Mouse (Mus musculus): ENCODE results near the gene Abtb2. TPM values are rescaled to one million over a fixed set of nuclear protein-coding genes. Genes with fewer than 3 reads are reported as not detected.

Abtb2 gene
- polyA plus RNA-seq, 1 experiment from 2014 or later, result 15.6 TPM

DNA sequence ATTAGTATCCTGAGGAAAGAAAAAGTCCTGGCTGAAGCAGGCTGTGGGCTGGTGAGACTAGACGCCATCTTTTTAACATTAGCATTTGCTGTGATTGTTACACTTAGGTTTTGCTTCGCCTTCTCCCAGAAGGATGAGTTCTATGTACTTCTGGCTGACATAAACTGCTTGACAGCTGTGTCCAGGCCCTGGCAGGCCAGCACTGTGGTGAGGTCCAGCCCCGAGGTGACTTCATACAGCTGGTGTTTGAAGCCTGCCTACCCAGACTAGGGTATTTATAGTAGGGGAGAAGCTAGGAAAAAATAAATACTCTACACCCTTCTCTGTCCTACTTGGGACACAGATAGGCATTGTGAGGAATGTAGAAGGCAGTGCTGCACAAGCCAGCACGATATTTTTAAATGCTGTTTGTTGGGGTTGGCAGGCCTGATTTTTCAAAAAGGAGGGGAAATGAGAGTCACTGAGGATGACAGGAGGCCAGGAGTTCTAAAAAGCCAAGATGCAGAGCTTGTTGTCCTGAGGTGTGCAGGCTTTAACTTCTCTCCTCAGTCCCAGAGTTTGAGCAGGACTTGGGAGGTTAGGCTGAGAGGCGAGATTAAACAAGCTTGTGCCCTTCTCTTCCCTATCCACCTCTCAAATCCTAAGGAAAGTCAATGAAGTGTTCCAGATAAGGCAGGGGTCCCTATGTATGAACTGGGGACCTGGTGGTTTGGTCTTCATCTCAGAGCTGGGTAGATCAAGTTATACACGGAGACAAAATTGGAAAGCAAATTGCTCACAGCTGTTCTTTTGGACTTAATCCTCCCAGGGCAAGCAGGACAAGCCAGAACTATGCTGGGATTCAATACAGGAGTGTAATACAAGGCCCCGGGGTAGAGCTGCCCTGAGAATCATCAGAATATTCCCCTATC, 11.9 kb downstream of the Abtb2 start:
- Histone ChIP-seq H3K9ac (ENCODE audit: low read depth, low read length) (0 out of 2 replicates have a peak overlapping the region, but pooled peaks have one; percentile 36), H3K4me2 (peak overlapping the region; percentile 44), H3K9me3 (replicated peaks; ENCODE audit: control insufficient read depth, low read length) (no peaks in the 10 kb centered on the region), H3K27me3 (ENCODE audit: control insufficient read depth, insufficient read depth, low read length) (no peaks in the 10 kb centered on the region), H3K4me1 (ENCODE audit: control insufficient read depth, insufficient read depth, low read length) (peaks cover 73% of the 10 kb centered on the region), H3K4me3 (ENCODE audit: low read depth, low read length) (peak overlapping the region; percentile 8; the same call in 1 of the 2 replicates), H3K27ac (ENCODE audit: low read depth, low read length) (peak overlapping the region; percentile 92), H3K36me3 (ENCODE audit: control insufficient read depth, insufficient read depth, low read length) (no peaks in the 10 kb centered on the region)
- ATAC-seq (replicated peaks; ENCODE audit: insufficient number of reproducible peaks, low FRiP score, low TSS enrichment), result 0 out of 2 replicates have a peak, but pooled peaks have one; percentile 57
- WGBS (ENCODE audit: insufficient replicate concordance), result 48% methylated on average over 7 of the region's 7 CpGs

DNA sequence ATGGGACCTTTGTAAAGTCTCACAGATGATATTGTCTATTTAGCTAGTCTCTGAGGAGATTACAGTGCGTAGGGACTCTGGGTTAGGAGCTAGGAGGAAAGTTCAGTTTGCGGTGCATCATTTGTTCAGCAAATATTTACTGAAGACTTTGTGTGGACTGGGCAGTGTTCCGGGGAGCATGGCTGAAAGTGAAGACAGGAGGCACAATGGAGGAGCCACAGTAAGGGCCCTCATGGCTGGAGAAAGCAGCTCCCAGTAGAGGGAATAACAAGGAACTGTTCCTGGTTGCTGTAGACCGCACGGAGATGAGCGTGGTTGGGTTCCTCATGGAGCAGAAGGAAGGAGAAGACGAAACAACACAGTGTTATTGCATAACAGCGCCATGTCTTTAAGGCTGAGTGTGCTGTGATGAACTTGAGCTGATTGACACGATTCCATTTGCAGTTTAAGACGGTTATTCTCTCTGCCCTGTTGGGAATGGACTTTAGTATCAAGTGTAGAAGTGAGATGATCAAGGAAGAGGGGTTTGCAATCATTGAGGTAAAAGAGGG, 12.6 kb downstream of the Abtb2 start:
- ATAC-seq (replicated peaks; ENCODE audit: insufficient number of reproducible peaks, low FRiP score, low TSS enrichment), result no peak
- WGBS (ENCODE audit: insufficient replicate concordance), result 87% methylated on average over 10 of the region's 10 CpGs
- H3K9ac ChIP-seq (ENCODE audit: low read depth, low read length), result no peak overlapping the region
- H3K9me3 ChIP-seq (replicated peaks; ENCODE audit: control insufficient read depth, low read length), result no peaks in the 10 kb centered on the region
- H3K36me3 ChIP-seq (ENCODE audit: control insufficient read depth, insufficient read depth, low read length), result no peaks in the 10 kb centered on the region
- H3K27me3 ChIP-seq (ENCODE audit: control insufficient read depth, insufficient read depth, low read length), result no peaks in the 10 kb centered on the region
- peak overlapping the region; percentile 44; the same call in 1 of the 2 replicates for H3K4me2 ChIP-seq
- H3K4me3 ChIP-seq (ENCODE audit: low read depth, low read length), result no peak overlapping the region
- peaks cover 77% of the 10 kb centered on the region for H3K4me1 ChIP-seq (ENCODE audit: control insufficient read depth, insufficient read depth, low read length)
- peak overlapping the region; percentile 92 for H3K27ac ChIP-seq (ENCODE audit: low read depth, low read length)

DNA sequence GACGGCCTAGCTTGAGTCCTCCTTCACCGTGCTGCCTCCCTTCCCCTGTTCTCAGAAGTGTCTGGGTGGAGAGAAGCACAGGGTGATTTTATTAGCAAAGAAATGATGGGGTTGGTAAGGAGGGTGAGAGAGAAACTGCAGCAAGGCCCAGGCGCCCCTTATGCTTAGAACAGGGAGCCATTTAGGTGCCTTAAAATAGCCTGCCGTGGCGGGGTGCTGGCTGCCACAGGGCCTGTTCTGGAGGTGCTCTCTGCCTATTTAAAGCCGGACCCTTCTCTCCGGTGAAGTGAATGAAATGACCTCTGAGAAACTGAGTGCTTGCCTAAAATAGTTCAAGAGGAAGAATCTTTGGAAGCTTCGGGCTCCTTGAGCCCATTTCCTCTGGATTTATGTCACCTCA, 14.6 kb downstream of the Abtb2 start:
- ATAC-seq (replicated peaks; ENCODE audit: insufficient number of reproducible peaks, low FRiP score, low TSS enrichment), result no peak

DNA sequence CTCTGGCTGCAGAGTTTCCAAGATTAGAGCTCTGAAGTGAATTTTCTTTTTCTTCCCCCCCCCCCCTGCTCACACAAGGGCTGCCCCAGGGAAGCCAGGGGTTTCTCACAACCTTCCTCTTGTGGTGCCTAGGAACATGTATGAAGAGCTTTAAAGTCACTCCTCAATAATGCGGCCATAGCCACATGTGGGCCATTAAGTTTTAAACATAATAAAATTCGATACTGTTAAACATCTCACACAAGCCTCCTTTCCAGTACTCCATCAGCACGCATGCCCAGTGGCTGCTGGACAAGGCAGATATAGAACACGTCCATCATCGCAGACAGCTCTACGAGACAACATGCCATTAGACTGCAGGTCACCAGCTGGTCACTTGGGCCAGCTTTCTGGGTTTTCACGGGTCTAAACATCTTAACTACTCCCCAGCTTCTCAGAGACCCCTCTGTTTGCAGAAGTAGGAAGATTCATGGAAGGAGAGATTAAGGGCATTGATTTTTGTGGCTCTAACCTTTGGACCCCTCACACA, 15.3 kb downstream of the Abtb2 start:
- Histone ChIP-seq H3K27ac (ENCODE audit: low read depth, low read length) (peak overlapping the region; percentile 75), H3K9ac (ENCODE audit: low read depth, low read length) (peak overlapping the region; percentile 17), H3K4me3 (ENCODE audit: low read depth, low read length) (no peak overlapping the region), H3K27me3 (ENCODE audit: control insufficient read depth, insufficient read depth, low read length) (no peaks in the 10 kb centered on the region), H3K36me3 (ENCODE audit: control insufficient read depth, insufficient read depth, low read length) (no peaks in the 10 kb centered on the region), H3K4me1 (ENCODE audit: control insufficient read depth, insufficient read depth, low read length) (peaks cover 73% of the 10 kb centered on the region), H3K4me2 (peak overlapping the region; percentile 52), H3K9me3 (replicated peaks; ENCODE audit: control insufficient read depth, low read length) (no peaks in the 10 kb centered on the region)
- WGBS (ENCODE audit: insufficient replicate concordance), result 38% methylated on average over 7 of the region's 7 CpGs
- ATAC-seq (replicated peaks; ENCODE audit: insufficient number of reproducible peaks, low FRiP score, low TSS enrichment), result no peak

More for the DNA sequence above, 14.6 kb downstream of the Abtb2 start:
- peak overlapping the region; percentile 52 for H3K4me2 ChIP-seq
- H3K4me1 ChIP-seq (ENCODE audit: control insufficient read depth, insufficient read depth, low read length), result peaks cover 76% of the 10 kb centered on the region
- peak overlapping the region; percentile 17; the same call in 1 of the 2 replicates for H3K9ac ChIP-seq (ENCODE audit: low read depth, low read length)
- H3K27ac ChIP-seq (ENCODE audit: low read depth, low read length), result peak overlapping the region; percentile 75
- no peaks in the 10 kb centered on the region for H3K27me3 ChIP-seq (ENCODE audit: control insufficient read depth, insufficient read depth, low read length)
- H3K4me3 ChIP-seq (ENCODE audit: low read depth, low read length), result no peak overlapping the region
- no peaks in the 10 kb centered on the region for H3K36me3 ChIP-seq (ENCODE audit: control insufficient read depth, insufficient read depth, low read length)
- WGBS (ENCODE audit: insufficient replicate concordance), result 43% methylated on average over 8 of the region's 8 CpGs
- H3K9me3 ChIP-seq (replicated peaks; ENCODE audit: control insufficient read depth, low read length), result no peaks in the 10 kb centered on the region

DNA sequence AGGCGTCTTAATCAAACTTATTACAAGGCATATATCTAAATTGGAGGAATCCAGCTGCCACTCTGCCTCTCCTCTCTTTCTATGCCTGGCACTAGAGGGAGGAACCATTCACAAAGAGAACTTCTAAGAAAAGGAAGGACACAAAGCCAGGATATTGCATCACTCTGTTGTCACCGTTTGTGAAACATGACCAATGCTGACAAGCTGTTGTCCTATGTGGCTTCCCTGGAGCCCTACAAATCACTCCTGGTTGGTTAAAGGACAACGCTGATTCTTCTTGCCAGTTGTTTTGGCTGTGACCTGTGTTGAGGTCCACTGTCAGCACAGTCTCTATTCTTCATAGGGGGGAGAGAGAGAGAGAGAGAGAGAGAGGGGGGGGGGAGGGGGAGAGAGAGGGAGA, 17.2 kb downstream of the Abtb2 start:
- no peak overlapping the region for H3K9ac ChIP-seq (ENCODE audit: low read depth, low read length)
- H3K4me1 ChIP-seq (ENCODE audit: control insufficient read depth, insufficient read depth, low read length), result peaks cover 69% of the 10 kb centered on the region
- H3K36me3 ChIP-seq (ENCODE audit: control insufficient read depth, insufficient read depth, low read length), result no peaks in the 10 kb centered on the region
- no peak for ATAC-seq (replicated peaks; ENCODE audit: insufficient number of reproducible peaks, low FRiP score, low TSS enrichment)
- H3K4me3 ChIP-seq (ENCODE audit: low read depth, low read length), result no peak overlapping the region
- H3K27me3 ChIP-seq (ENCODE audit: control insufficient read depth, insufficient read depth, low read length), result no peaks in the 10 kb centered on the region
- H3K4me2 ChIP-seq, result no peak overlapping the region
- H3K9me3 ChIP-seq (replicated peaks; ENCODE audit: control insufficient read depth, low read length), result no peaks in the 10 kb centered on the region
- WGBS (ENCODE audit: insufficient replicate concordance), result 47% methylated on average over 3 of the region's 3 CpGs
- no peak overlapping the region for H3K27ac ChIP-seq (ENCODE audit: low read depth, low read length)

DNA sequence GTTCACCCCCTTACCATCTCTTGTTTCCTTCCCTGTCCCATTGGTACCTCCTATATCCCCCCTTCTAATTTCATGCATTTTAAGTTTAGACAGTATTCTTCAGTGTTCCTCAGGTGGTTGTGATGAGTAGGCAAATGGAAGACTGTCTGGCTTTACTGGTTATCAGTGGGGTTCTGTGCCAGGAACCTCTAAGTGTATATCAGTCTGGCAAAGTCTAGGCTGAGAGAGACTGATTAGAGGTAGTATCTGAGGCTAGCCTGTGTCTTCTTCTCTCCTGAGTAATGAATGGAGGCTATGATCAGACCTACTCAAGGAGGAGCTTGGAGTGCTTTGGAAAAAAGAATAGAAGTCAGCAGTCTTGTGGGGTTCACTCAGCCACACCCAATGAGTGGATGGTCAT, 18.0 kb downstream of the Abtb2 start:
- H3K9ac ChIP-seq (ENCODE audit: low read depth, low read length), result no peak overlapping the region
- H3K4me2 ChIP-seq, result no peak overlapping the region
- H3K27me3 ChIP-seq (ENCODE audit: control insufficient read depth, insufficient read depth, low read length), result no peaks in the 10 kb centered on the region
- no peaks in the 10 kb centered on the region for H3K9me3 ChIP-seq (replicated peaks; ENCODE audit: control insufficient read depth, low read length)
- ATAC-seq (replicated peaks; ENCODE audit: insufficient number of reproducible peaks, low FRiP score, low TSS enrichment), result peak; percentile 62; the same call in 1 of the 2 replicates
- peaks cover 68% of the 10 kb centered on the region for H3K4me1 ChIP-seq (ENCODE audit: control insufficient read depth, insufficient read depth, low read length)
- H3K27ac ChIP-seq (ENCODE audit: low read depth, low read length), result no peak overlapping the region
- H3K36me3 ChIP-seq (ENCODE audit: control insufficient read depth, insufficient read depth, low read length), result no peaks in the 10 kb centered on the region
- no peak overlapping the region for H3K4me3 ChIP-seq (ENCODE audit: low read depth, low read length)

DNA sequence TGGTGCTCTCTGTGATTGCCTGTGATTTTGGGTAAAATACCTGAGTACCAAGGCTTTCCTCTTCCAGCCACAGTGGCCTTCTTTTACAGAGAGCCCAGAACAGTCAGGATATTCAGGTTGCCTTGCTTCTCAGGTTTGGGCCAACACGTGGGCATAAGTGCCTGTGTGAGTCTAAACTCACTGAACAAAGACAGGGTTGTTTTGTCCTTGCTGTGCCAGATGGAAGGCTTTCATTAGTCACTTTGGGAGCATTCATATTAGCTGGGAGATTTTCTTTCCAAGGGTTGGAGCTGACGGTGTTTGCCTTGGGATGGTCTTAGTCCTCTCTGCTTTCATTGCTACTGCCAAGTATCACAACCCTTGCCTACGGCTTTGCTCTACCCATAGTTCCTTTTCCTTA, 20.3 kb downstream of the Abtb2 start:
- peaks cover 73% of the 10 kb centered on the region for H3K4me1 ChIP-seq (ENCODE audit: control insufficient read depth, insufficient read depth, low read length)
- no peak overlapping the region for H3K4me2 ChIP-seq
- ATAC-seq (replicated peaks; ENCODE audit: insufficient number of reproducible peaks, low FRiP score, low TSS enrichment), result no peak
- no peaks in the 10 kb centered on the region for H3K9me3 ChIP-seq (replicated peaks; ENCODE audit: control insufficient read depth, low read length)
- no peaks in the 10 kb centered on the region for H3K36me3 ChIP-seq (ENCODE audit: control insufficient read depth, insufficient read depth, low read length)
- H3K4me3 ChIP-seq (ENCODE audit: low read depth, low read length), result no peak overlapping the region
- no peak overlapping the region for H3K27ac ChIP-seq (ENCODE audit: low read depth, low read length)
- 83% methylated on average over 3 of the region's 3 CpGs for WGBS (ENCODE audit: insufficient replicate concordance)
- H3K9ac ChIP-seq (ENCODE audit: low read depth, low read length), result no peak overlapping the region
- no peaks in the 10 kb centered on the region for H3K27me3 ChIP-seq (ENCODE audit: control insufficient read depth, insufficient read depth, low read length)

DNA sequence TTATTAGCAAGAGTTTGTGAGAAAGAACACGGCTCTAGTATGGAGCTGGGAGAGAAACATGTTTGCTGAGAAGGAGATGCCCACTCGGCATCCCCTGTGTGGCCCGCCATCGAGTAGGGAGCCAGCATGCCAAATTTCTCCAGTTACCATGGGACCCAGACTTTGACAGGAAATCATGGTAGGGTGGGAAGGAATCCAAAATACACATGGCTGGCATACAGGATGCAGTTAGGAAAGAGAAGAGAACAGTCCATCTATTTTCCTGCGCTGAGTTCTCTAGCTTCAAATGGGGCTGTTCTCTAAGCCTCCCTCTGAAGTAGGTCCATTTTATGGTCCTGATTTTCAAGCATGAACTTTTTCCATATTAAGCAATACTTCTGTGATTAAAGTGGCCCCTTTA, 22.7 kb downstream of the Abtb2 start:
- H3K9me3 ChIP-seq (replicated peaks; ENCODE audit: control insufficient read depth, low read length), result no peaks in the 10 kb centered on the region
- no peak overlapping the region for H3K4me2 ChIP-seq
- H3K27me3 ChIP-seq (ENCODE audit: control insufficient read depth, insufficient read depth, low read length), result no peaks in the 10 kb centered on the region
- peaks cover 71% of the 10 kb centered on the region for H3K4me1 ChIP-seq (ENCODE audit: control insufficient read depth, insufficient read depth, low read length)
- no peak overlapping the region for H3K4me3 ChIP-seq (ENCODE audit: low read depth, low read length)
- H3K36me3 ChIP-seq (ENCODE audit: control insufficient read depth, insufficient read depth, low read length), result no peaks in the 10 kb centered on the region
- H3K27ac ChIP-seq (ENCODE audit: low read depth, low read length), result no peak overlapping the region
- no peak overlapping the region for H3K9ac ChIP-seq (ENCODE audit: low read depth, low read length)
- no peak for ATAC-seq (replicated peaks; ENCODE audit: insufficient number of reproducible peaks, low FRiP score, low TSS enrichment)
- 70% methylated on average over 5 of the region's 5 CpGs for WGBS (ENCODE audit: insufficient replicate concordance)
